Mouse (Mus musculus): ENCODE measurements around the gene Olfr380. TPM values are rescaled to one million over a fixed set of nuclear protein-coding genes. Genes with fewer than 3 reads are reported as not detected.

Olfr380 gene
- total RNA-seq (2021): not detected

DNA sequence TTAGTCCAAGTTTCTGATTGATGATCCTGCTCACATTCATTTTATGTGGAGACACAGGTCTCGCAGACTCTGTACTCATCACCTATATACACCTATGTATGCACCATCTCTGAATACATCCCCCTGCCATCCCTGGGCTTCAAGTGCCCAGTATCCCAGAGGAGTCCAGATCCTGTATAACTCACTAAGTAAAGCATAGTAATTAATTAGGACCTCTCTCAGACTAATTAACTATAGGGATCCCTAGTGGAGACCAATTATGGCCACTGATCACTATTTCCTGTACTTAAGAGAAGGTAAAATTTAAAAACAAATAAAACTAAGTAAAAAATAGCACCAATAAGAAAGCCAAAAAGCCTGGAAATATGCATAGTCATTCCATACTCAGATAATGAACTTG is at the start of gene Olfr380:
TSS of gene Olfr380 (minus strand) at position 101 of the 400 bp plus-strand sequence.
- DNase-seq: no peak

DNA sequence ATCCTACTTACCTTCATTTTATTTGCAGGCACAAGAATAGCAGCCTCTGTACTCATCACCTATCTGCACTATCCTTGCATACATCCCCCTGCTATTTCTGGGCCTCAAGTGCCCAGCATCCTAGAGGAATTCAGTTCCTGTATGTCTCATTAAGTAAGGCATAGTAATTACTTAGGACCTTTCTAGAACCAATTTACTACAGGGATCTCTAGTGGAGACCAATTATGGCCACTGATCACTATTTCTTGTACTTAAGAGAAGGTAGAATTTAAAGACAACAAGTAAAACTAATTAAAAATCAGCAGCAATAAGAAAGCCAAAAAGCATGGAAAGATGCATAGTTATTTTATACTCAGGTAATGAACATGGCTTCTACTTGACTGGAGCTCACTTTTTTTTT is 34.2 kb upstream of the Olfr380 start, which contains the start of gene Olfr381:
TSS of gene Olfr381 (minus strand) at position 101 of the 400 bp plus-strand sequence.
- no peak for DNase-seq

DNA sequence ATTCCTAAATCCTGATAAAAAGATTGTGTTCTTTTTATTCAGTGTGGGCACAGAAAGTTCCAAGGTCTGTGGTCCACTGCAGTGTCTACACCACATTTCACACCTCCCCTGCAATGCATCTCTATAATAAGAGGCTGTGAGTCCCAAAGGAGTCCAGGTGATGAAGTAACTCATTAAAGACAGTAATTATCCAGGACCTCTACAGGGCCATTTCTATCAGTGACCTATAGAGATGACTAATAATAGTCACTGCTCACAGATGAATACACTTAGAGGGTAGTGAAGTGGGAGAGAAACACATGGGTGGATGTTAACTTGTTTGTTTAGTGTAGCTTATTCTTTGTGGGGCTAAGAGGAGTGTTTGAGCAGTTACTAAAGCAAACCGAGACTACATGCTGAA is 28.9 kb downstream of the Olfr380 start, which contains the start of gene Olfr378:
TSS of gene Olfr378 (minus strand) at position 101 of the 400 bp plus-strand sequence.
- no peak for DNase-seq

Other genes starting within 250 kb of the Olfr380 start
- under 1 TPM in 1 of 2 experiments, not detected in 1; 0.17 TPM for gene Trpv1, start 223.2 kb downstream of the Olfr380 start, total RNA-seq (2021)
- gene Trpv3, start 190.1 kb downstream of the Olfr380 start, total RNA-seq (2021): under 1 TPM; 0.25 to 0.38 TPM
- gene Aspa, start 127.9 kb downstream of the Olfr380 start, total RNA-seq (2021): 10 to 100 TPM; 11.9 to 14.4 TPM
- gene Gm49340, start 127.8 kb downstream of the Olfr380 start, total RNA-seq (2021): not detected
- gene Spata22, start 127.8 kb downstream of the Olfr380 start, total RNA-seq (2021): not detected
- gene Olfr20, start 106.7 kb downstream of the Olfr380 start, total RNA-seq (2021): not detected
- not detected for gene Olfr376, start 86.3 kb downstream of the Olfr380 start, total RNA-seq (2021)
- not detected for gene Olfr1, start 57.9 kb downstream of the Olfr380 start, total RNA-seq (2021)
- gene Olfr378, start 29.0 kb downstream of the Olfr380 start, total RNA-seq (2021): not detected
- gene Olfr381, start 34.1 kb upstream of the Olfr380 start, total RNA-seq (2021): not detected
- not detected for gene Olfr382, start 59.7 kb upstream of the Olfr380 start, total RNA-seq (2021)
- gene Olfr385, start 135.5 kb upstream of the Olfr380 start, total RNA-seq (2021): not detected
- not detected for gene Olfr384, start 141.1 kb upstream of the Olfr380 start, total RNA-seq (2021)
- not detected for gene Zfp735, start 231.3 kb upstream of the Olfr380 start, total RNA-seq (2021)